Mouse (Mus musculus) gastrocnemius, postnatal 25 days (tissue): ENCODE results near the gene Paox. TPM values are rescaled to one million over a fixed set of nuclear protein-coding genes. Genes with fewer than 3 reads are reported as not detected.
"Not testable (repeated sequence)": the region's sequence is repeated elsewhere in the genome, so short reads cannot be mapped to it uniquely, and the experiment has no call there.

Source experiments
- DNase-seq: peaks from one replicate; pipeline ENCODE4 v3.0.0; 2022
- total RNA-seq, 2 experiments: library from RNA; stranded (reverse); gene quantifications; 1 replicate in 1 of 2; 2 replicates in 1 of 2; pipeline ENCODE4 v1.2.3; 2021

Paox gene
- total RNA-seq, 2 experiments from 2014 or later, result 4.2 to 4.8 TPM

DNA sequence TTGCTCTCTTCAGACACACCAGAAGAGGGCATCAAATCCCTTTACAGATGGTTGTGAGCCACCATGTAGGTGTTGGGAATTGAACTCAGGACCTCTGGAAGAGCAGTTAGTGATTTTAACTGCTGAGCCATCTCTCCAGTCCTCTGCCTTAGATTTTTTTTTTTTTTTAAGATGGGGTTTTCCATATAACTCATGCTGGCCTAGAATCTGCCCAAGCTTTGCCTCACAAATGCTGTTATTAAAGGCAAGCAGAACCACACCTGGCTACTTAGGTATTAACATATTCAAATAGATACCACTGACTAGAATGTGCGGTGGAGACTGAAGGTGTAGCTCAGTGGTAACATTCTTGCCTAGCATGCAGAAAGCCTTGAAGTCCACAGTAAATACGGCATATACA is 4.9 kb downstream of the Paox start:
- DNase-seq, result no peak

DNA sequence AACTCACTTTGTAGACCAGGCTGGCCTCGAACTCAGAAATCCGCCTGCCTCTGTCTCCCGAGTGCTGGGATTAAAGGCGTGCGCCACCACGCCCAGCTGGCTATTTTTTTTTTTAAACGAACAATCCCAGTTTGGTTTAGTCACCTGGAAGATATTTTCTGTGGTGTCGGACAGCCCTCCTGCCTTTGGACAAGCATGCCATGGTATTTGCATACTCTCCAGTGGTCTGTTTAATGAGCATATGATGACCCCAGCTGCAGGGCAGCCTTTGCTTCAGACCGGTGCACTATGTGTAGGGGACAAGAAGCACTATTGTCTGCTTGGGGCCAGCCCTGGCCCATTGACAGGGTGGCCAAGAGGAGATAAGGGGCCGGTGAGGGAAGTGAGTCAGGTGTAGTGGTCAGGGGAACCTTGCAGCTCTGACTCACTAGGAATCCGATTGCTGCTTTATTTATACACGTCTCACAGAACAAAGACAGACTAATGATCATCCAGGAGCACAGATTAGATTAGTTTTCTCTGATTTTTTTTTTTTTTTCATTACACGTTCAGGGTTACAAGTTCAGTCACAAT is 5.8 kb downstream of the Paox start:
- no peak for DNase-seq

DNA sequence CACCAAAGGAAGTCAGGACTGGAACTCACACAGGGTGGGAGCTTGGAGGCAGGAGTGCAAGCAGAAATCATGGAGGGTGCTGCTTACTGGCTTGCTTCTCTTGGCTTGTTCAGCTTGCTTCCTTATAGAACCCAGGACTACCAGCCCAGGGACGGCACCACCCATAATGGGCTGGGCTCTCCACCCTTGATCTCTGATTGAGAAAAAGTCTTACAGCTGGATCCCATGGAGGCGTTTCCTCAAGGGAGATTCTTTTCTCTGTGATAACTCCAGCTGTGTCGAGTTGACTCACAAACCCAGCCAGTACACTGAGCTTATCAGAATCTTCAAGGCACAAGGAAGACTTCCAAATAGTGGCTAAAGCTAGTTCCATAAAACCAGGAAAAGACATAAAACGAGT is 7.2 kb downstream of the Paox start:
- no peak for DNase-seq

DNA sequence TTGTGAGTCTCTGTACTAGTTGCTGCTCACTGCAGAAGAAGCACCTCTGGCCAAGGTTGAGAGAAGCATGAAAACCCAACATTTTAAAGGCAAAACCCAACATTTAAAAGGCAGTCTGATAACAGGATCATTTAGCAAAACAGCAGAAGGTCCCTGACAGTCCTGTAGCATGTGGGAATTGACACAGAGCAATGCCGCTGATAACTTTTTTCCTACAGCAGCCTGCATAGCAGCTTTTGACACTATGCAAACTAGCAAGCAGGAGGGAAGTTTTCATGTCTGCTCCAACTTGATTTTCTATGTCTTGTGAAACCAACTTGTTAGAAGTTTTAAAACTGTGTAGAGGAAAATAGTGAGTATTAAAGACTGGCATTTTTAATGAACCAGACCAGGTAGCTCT is 8.8 kb downstream of the Paox start:
- no peak for DNase-seq

DNA sequence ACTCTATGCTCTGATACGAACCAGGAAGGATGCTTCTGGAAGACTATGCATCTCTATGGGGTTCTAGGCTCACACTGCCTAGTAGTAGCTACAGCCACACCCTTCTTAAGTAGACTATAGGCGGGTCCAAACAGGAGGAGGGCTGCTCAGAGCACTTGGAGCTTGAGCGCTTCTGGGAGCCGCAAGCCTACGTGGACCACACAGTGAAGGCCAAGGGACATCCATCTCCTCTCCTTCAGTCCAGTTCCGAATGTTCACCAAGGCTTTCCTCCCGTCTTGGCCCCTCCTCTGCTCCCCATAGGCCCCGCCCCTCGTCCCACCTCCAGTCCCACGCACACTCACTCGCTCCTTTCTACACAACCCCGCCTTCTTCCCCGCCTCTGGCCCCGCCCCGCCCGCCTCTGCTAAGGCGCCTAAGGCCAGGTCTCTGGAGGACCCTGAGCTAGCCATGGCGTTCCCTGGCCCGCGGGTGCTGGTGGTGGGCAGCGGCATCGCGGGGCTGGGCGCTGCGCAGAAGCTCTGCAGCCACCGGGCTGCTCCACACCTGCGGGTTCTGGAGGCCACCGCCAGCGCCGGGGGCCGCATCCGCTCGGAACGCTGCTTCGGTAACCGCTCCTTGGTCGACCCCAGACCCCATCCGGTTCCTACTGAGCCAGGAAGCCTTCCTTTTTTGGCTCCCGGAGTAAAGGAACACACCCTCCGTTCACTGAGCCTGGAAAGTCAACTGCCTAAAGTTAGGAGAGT is 9.9 kb downstream of the Paox start:
- peak; percentile 95 for DNase-seq

DNA sequence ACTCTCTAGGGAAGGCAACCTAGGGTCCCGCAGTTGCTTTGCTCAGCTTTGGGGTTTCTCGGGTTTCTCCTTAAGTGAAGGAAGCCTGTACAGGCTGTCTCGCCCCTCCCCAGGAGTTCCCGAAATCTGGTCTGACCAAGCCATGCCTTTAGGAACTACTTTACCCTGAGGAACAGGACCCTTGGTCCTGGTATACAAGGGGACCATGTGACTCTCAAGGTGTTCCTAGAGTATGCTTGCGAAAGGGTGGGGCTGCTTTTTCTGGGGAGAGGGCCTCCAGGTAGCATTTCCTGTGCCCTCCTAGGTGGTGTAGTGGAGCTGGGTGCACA is 10.4 kb downstream of the Paox start:
- no peak for DNase-seq

DNA sequence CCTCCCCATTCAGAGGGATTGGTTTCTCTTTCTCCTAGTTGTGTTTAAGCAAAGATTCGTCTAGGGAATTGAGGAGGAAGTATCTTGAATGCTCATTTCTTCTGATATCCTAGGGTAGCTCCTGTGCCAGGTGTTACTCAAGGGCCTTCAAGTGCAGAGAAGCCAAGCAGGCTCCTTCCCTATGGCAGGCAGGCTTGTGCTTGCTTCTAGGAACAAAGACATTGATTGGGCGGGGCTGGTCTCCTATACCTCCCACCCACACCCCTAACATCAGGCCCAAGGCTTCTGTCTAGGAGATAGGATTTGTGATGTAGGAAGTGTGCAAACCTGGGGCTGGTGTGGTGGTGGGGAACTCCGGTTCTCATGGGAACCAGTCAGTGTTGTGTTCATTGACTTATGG is 11.3 kb downstream of the Paox start:
- DNase-seq, result no peak

DNA sequence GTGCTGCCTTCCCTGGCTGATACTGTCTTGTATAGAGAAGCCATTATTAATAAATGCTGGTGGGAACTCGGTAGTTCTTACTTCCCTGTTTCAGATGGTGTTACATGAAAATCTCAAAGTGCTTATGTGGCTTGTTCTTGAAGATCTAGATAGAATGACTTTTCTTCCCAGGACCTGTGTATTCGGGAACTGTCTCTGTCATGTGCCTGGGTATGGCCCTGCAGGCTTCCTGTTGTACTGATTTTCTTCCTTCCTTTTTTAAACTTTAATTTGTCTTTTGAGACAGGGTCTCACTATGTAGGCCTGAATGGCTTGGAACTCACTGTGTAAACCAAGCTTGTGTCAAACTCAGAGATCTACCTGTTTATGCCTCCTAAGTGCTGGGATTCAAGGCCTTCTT is 12.3 kb downstream of the Paox start:
- DNase-seq, result no peak

DNA sequence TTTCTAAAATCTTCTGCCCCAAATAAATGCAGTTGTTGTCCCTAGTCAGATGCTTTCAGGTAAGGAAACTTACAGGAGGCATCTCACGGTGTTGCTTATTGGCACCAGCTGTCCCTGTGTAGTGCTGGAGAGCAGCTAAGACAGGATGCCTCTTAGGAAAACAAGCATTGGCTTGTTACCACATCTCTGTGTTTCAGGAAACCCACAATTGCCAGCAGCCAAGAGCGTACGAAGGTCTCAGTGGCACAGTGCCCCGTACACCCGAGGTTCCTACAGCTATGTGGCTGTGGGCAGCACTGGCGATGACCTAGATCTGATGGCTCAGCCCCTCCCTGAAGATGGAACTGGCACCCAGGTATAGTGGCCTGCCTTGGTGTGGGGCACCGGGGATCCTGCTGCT is 16.6 kb downstream of the Paox start:
- DNase-seq, result not testable (repeated sequence)

DNA sequence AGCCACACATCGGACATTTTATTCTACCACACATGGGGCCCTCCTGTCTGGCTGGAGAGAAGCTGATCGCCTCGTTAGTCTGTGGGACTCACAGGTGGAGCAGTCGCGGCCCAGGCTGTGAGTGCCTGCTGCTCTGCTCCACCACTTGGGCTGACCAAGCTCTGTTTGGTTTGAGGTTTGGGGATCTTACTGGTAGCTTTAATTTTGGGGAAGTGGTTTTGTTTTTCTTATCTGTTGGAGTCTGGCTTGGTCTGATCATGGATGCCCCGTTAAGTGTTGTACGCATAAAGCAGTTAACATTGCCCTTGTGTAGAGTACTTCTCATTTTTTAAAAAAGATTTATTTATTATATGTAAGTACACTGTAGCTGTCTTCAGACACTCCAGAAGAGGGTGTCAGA is 18.4 kb downstream of the Paox start:
- not testable (repeated sequence) for DNase-seq

DNA sequence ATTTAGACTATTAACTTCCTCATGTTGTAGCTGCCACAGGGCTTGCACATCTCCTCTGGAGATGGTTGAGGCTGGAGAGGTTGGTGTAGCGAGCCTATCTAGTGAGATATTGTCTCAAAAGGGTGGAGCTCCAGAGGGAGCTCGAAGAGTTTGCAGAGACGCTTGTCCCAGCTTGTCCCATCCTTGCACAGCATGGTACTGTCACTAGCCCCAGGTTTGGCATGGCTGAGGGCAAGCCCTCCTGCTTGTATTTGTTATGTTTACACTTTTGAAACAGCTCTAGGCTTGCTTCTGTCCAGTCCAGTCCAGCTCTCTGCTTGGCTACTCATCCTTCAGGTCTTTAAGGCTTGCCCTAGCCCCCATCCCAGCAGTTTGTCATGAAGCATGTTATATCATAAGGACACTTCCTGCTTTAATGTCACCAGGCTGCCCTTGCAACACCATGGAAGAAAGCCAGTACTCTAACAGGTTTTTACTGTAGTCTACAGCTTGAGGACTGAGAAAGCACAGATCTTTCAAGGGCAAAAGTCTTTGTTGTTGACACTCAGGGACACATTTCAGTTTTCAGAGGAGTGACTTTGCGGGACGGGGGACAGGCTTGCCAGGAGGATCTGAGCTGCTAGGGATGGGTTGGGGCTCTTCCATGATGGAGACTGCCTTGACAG is 19.6 kb downstream of the Paox start:
- DNase-seq, result no peak

DNA sequence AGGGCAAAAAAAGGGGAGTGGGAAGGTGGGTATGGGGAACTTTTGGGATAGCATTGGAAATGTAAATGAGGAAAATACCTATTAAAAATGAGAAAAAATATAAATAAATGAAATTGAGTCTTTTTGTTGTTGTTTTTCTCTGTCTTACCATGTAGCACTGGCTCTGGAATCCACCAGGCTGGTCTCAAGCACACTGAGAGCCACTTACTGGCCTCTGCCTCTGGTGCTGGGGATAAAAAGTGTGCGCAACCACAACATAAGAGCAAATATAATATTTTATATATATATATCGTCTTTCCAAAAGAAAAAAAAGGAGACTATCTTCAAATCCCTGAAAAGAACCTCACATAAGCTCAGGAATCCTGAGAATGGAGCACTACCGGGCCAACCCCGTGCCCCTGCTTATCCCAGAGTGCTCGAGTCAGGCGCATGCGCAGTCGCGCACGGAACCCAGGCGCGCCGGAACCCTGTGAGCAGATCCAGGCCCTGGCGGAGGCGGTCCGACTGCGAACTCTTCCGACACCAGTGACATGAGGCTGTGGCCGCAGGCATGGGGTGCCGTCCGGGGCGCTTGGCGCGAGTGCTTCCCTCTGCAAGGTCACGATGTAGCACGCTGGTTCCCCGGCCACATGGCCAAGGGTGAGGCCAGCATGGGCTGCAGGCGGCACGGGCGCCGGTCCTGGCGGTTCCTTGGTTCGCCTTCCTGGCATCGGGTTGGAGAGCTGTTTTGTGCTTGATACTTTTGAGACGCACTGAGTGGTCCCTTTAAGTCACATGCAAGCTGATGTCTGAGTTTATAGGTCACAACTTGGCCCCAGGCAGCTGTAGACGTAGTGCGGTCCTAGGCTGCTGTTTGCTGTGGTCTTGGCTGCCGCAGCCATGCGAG is 21.8 kb downstream of the Paox start, which contains the start of gene Mtg1:
TSS of gene Mtg1 (plus strand) at position 430 of the 886 bp plus-strand sequence.
- peak; percentile 93 for DNase-seq

DNA sequence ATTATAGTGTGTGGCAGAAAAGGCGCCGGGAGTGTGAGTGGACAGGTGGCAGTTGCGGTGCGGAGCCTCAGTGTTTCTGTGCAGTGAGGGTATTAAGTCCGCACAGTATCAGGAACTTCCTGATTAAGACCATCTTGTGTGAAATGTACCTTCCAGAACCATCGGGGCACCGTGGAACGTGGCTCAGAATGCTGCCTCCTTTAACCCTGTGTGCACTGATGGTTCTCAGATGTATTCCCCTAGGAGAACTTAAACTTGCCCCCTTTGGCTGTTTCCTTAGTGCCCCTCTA is 22.4 kb downstream of the Paox start:
- DNase-seq, result no peak

DNA sequence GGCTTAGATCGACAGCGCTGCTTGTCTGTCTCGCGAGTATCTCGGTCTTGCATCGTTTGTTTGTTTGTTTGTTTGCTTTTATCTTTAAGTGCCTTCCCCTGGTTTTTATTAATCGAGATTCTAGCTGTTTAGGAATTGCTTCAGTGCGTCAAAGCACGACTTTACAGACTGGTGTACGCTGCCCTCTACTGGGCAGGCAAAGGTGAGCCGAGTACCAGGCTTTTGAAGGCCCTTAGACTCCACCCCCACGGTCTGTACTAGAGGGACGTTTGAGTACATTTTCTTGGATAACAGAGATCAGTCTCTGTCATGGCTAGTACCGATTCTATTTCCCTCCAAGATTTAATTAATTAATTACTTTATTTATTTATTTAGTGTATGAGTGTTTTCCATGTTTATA is 25.8 kb downstream of the Paox start:
- DNase-seq, result peak; percentile 52

DNA sequence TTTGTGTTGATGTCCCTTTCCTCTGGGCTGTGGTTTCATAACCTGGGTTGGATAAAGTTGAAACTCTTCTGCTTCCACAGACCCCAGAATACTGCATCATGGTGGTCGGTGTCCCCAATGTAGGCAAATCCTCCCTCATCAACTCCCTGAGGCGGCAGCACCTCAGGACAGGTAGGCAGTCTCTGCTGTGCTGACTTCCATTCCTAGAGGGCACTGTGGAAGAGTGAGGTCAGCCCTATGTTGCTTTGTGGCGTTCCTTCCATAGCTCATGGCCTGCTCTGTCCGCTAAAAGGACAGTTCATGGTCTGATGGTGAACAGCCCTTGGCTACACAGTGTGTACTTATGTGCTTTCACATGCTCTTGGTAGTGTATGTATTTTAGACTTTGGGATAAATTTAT is 29.0 kb downstream of the Paox start:
- no peak for DNase-seq

DNA sequence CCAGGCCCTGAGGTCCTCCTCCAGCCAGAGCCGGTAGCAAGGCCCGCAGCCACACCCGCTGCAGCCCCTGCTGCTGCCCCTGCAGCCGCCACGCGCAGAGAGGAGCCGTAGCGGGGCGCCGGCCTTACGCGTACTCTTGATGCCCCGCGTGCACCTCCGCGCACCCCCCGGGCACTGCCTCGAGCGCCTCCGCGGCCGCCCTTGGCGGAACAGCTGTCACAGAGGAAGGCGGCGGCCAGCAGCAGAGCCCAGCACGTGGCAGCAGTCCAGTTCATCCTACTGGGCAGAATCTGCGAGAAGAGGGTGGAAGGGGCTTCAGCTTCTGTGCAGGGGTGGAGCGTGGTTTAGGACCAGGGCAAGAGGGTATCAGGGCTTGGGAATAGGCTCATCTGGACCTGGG is 37.8 kb downstream of the Paox start:
- DNase-seq, result no peak

DNA sequence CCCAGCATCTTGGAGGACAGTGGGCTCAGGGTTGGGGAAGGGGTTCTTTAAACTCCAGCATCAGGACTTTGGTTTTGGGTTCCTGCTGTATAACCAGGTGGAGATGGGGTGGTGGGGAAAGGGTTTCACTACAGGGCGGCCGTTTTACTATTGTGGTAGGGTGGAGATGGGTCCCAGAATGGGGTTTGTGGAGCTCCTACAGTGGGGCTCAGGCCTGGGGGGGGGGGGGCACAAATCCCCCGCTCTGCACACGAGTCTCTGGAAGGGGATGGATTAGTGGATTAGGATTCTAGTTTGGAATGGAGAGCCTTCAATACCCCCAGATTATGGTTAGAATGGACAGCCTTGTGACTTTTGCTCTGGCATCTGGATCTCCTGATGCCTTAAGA is 38.2 kb downstream of the Paox start:
- no peak for DNase-seq

DNA sequence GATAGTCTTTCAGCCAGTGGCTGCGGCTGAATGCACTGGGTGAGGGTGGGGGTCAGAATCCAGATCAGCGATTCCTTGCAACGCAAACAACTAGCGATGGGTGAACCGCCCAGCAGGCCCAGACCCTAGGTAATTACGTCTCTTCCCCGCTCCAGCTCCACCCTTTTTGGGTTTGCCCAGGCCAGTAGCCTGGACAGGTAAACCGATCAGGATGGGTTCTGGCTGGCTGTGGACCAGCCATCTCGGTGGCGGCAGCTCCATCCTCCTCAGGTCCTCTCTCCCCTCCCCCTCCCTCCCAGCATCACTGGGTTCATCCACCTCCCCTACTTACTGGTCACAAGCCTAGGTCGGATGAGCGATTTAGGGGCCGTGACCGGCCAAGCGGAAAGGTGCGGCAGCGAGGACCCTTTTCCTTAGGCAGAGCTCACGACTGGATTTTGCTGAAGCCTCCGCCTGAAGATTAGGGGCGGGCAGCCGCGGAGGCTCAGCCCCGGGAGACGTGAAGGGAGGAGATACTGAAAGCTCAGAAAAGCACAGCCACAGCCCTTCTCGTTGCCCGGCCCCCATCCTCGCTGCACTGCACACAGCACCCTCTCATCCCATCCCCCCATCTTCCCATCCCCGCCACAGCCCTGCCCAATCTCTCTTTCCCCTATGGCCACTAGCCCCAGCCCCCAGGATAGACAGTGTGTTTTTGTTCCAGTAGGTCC is 38.8 kb downstream of the Paox start, which contains the start of gene Sprn:
TSS of gene Sprn (minus strand) at position 660 of the 710 bp plus-strand sequence.
- DNase-seq, result no peak

DNA sequence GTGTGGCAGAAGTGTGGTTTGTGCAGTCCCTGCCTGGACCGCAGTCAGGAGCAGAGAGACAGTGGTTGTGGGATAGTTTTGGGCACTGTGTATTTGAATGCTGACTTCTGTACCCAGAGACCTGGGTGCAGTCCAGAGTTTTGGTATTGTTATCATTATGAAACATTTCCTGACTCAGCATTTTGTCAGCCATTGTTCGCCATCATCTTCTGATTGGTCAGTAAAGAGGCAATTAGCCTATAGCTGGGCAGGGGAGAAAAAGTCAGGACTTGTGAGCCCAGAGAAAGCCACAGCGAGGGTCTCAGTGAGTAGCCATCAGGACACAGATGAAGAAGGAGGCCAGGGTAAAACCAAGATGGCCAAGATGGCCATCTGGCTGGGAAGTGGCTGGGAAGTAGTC is 44.8 kb downstream of the Paox start:
- no peak for DNase-seq

DNA sequence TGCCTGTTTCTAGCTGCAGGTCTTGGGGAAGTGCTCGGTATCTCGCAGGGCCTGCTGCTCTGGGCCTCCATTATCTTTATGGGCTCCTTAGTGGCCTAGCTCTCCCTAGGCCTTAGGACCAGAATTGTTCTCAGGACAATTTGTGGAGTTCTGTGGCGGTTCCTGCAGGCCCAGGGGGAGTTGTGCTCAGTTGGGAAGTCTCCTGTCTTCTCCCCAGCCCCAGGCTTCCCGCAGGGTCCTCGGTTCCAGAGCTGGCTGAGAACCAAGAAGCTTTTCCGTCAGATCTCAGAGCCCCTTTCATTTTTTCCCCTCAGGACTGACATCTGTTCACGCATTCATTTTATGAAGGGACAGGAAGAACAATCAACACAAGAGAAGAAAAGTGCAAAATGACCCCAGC is 49.1 kb downstream of the Paox start, which contains the start of gene Olfr522:
TSS of gene Olfr522 (minus strand) at position 101 of the 400 bp plus-strand sequence.
- DNase-seq, result no peak

DNA sequence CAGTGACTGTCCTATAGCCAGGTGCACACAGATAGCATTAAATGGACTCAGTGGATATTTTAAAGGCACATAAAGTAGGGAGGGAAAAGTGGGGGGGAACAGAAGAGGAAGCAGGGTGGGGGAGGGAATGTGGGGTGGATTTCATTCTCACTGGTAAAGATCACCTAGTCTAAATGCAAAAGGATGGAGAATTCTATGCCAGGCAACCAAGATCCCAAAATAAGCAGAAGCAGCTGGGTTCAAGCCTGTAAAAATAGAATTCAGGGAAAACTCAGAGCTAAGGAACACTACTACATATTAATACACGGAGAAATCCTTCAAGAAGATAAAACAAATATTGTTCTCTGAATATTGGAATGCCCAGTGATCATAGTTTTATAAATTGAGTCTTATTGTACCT is 52.4 kb downstream of the Paox start:
- DNase-seq, result no peak

DNA sequence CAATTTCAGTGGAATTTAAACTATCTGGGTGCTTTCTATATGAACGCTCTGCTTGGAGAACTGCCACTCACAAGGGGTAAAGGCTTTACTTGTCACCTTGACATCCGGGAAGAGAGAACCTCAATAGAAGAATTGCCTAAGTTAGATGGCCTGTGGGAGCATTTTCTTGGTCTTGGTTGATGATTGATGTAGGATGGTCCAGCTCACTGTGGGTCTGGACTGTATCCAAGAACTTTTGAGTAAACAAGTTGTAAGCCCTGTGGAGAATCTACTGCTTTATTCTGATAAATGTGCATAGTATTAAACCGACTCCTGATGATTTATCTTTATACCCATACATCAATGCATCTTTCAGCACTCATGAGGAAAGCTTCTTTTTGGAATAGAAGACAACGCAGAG is 53.8 kb downstream of the Paox start:
- no peak for DNase-seq
